Mouse (Mus musculus): ENCODE results near the gene Cfc1.

The Cfc1 gene

DNA sequence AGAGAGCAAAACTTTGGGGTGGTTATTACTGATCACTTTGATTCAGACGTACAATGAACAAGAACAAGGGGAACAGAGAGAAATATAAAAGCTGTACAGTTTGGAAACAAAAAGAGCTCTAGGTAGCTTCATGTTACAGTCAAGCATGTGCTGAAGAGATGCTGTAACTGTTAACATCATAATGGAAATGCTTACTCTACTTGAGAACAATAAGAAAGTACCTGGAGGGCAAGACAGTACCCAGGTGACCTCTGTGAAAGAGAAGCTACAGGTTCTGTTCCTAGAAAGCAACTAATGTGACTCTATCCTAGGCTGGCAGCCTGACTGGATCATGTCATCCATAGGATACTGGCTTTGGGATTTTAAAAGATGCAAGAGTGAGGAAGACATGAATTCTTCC lies 11.6 kb downstream of the Cfc1 start:
- DNase-seq (ENCODE audit: extremely low read depth, low read depth): no peak

DNA sequence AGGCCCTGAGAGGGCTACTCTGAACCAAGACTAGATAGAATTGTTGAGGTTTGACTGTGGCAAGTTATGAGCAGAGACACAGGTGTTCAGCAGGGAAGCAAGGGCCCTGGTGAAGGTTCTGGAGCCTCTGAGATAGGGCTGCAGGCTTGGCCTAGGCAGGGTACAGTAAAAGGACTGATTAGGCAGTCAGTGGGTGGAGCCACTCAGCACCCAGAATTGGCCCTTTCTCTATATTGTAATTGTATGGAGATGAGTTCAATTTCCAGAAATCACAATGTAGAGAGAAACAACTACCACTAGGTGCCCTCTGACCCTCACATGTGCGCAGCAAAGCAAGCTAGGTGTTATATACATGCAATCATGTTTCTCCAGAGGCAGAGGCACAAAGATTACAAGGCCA lies 18.2 kb downstream of the Cfc1 start:
- DNase-seq (ENCODE audit: extremely low read depth, low read depth): no peak

DNA sequence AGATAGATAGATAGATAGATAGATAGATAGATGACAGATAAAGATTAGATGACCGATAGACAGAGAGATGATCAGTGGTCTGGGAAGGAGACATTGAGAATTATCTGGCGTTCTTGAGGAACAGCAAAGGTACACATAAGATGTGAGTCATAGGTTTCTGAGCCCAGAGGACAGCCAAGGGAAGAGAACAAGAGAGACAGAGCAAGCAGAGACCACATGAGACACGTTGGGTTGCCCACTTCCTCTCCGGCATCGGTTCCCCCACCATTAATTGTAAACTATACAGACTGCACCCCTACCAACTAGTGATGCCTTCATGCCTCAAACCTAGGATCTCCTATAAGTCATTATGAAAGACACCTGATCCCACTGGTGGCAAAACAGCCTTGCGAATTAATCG lies 18.8 kb downstream of the Cfc1 start:
- no peak for DNase-seq (ENCODE audit: extremely low read depth, low read depth)

DNA sequence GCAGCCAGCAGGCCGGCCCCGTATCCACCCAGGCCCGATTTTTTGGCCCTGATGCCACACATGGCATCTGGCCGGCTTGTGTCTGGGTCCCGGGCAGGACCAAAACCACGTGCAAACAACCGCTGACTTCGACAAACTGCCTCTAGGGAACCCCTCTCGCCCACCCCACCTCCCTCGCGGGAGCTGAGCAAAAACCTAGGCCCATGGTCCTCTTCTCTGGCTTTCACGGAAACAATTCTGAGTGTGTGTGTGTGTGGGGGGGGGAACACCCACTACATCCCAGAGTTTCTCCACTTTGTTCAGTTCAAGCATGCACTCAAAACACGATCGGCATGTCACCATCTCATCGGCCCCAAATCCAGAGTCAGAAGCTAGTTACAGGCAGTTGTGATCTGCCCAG lies 25.4 kb downstream of the Cfc1 start, which contains the start of gene Prss40:
Prss40 (minus strand) TSS at position 101 of the 400 bp plus-strand sequence.
- DNase-seq (ENCODE audit: extremely low read depth, low read depth): no peak

DNA sequence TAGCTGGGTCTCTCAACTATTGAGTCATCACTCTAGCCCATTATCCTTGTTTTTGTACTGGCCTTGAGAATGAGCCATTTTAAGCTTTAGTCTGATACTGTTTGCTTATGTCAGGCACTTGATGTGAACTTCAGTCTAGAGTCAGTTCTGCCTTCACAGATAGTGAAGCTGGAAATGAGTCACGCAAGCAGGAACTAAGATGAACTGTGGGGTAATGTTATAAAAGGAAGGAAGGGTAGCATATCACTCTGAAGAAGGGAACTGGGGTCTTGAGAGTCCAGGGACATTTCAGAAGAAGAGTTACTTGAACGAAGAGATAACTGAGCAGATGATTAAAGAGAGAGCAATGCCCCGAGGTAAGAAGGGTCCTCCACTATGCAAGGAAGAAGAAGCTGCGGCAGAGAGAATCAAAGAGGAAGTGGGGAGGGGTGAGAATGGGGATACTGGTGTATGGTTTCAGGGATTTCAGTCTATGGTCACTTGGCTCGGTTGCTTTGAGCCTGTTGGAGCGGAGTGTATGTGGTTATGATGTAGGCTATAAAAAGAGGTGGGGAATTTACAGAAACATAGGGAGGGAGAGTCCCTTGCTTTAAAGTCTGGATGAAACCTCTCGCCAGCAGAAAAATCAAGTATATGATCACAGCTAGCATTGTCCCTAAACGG lies 29.1 kb downstream of the Cfc1 start:
- no peak for DNase-seq (ENCODE audit: extremely low read depth, low read depth)

DNA sequence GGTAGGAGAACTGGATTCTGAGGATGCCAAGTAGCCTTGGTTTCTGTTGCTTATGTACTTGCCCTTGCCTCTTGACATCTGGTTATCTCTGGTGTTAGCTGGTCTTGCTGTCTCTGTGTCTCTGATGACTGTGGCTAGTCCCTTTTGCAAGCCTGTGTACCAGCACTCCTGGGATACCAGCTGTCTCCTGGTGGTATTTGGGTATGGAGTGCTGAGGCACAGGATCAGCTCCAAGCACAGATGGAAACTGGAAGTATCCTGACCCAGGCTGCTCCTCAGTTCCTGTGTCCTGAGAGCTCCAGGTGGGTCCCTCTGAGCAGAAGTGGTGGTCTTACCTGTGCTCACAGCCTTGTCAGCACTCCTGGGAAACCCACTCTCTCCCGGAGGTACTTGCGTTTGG lies 32.7 kb downstream of the Cfc1 start:
- no peak for DNase-seq (ENCODE audit: extremely low read depth, low read depth)

DNA sequence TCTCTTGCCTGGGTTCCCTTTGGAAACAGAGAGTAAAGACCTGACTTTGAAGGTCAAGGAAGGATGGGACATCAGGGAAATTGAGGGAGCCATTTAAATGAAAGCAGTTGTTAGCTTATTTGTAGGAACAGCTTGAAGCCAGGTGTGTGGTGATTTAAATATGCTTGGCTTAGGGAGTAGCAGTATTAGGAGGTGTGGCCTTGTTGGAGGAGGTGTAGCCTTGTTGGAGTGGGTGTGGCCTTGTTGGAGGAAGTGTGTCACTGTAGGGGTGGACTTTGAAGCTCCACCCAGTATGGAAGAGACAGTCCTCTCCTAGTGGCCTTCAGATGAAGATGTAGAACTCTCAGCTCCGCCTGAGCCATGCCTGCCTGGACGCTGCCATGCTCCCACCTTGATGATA lies 34.4 kb downstream of the Cfc1 start:
- no peak for DNase-seq (ENCODE audit: extremely low read depth, low read depth)

DNA sequence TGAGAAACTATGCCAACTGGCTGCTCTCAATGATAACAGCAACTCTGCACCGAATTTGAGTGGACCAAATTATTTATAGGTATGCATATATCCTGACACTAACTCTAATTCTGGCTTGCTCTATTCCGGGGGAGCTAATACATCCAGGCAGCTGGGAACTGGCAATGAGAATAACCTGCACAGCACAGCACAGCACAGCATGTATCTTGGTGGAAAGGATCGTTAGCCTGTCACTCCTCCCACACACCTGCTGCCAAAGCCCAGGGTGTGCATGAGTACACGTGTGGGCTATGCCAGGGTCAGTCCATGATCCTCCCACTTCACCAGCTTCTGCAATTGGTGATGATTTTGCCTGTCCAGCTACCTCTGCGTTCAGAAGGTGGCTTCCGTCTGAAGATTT lies 36.0 kb downstream of the Cfc1 start:
- DNase-seq (ENCODE audit: extremely low read depth, low read depth): no peak

DNA sequence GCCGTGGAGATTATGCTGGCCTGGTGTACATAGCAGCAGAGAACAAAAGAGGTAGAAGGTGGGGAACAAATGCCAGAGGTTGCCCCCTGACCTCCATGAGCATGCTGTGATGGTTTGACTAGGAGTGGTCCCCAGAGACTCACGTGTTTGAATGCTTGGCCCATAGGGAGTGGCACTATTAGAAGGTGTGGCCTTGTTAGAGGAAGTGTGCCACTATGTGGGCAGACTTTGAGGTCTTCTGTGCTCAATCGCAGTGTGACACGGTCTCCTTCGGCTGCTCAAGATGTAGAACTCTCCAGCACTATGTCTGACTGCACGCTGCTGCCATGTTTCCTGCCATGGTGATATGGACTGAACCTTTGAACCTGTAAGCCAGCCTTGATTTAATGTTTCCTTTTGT lies 37.8 kb downstream of the Cfc1 start:
- DNase-seq (ENCODE audit: extremely low read depth, low read depth): no peak

DNA sequence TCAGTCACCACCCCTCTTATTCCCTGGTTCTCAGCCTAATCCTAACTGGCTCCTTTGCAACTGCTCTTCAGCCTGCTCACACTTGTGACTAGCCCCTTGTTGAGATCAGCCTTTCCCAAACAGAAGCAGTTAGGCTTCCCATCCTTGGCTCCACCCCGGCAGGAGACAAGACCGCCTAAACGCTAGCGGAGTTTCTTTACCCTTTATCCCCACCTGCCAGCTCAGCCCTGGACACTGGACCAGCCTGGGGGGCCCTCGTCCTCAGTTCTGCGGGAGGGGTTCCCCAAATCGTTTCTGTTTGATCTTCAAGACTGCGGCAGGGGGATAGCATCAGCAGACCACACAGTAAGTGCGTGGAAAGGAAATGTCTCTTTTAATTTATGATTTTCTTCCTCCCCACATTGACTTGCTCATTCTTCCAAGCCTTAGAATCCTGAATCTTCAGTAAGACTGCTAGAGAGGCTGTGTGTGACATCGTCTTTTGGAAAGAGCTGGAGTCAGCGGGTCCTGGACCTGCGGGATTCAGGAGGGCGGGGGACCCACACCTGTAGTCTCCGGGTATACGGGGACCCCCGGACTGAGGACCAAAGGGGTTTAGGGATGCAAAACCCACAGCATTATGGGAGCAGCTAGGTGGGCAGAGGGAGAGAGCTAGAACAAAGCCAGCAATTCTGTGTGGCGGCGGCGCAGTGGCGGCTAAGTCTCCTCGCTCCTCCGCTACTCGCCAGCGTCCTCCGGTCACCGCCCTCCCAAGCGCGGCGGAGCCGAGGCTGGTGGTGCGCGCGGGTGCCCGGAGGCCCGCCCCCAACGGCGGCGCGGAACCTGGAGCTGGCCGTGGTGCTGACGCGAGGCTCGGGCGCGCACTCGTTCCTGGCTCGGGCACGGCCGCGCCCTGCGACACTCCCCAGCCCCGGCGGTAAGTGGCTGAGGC lies 43.7 kb downstream of the Cfc1 start, which contains the start of gene Amer3:
Amer3 (plus strand) TSS at position 807 of the 931 bp plus-strand sequence.
- no peak for DNase-seq (ENCODE audit: extremely low read depth, low read depth)

DNA sequence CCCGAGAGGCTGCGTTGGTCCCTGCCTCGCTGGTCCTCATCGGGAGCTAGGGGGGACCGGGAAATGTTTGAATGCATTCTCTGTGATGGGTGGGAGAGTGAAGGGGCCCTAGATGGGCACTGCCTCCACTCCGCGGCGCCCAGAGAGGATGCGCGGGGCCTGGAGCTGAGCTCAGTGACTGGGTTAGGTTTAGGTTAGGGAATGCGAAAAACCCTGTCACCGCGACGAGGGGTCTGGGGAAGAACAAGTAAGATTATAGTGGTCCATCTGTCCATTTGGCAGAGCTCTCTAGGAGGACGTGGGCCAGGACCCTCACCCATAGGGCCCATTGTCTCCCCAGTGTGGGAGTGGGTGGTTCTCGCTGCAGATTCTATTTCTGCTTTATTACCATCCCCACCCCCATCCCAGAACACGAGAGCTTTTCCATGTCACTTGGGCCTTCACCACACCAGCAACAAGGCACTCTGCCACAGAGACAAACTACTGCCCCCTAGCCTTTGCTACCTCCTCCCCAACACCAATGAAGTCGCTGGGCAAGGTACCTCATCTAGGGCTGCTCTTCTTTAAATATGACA lies 44.4 kb downstream of the Cfc1 start:
- no peak for DNase-seq (ENCODE audit: extremely low read depth, low read depth)

DNA sequence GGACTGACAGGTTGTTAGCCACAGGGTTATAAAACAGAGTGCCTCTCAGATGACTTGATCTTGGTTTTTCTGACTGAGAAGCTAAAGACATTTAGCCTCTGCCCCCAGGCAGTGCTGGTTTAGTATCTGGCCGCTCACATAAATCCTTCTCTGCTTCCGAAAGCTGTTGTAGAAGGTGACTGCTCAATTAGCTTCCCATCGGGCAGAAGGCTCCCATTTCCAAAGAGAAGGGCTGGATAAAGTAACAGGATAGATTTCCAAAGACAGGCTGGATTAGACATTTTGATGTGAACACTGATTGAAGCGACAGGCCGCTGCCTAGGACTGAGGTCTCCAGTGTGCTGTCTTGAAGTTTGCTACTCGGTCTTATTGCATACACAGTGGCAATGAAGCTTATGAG lies 46.8 kb downstream of the Cfc1 start:
- no peak for DNase-seq (ENCODE audit: extremely low read depth, low read depth)

DNA sequence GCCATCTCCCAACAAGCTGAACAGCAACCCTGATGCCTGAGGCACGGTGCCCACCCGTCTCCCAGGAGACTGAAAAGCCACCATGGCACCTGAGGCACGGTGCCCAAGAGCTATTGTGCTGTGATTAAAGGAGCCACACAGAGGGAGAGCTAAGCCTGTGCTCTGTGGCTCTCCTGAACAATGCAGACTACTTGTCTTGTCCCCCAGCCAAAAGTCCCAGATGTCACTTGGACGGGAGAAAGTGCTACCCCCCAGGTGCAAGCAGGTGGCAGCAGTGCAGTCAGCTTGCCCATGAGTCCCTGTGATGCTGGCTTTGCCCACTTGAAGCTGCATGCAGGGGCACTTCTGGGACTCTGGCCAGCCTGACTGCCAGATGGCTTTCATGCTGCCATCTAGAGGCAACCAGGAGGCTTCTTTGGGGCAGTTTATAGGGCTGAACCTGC lies 48.4 kb downstream of the Cfc1 start:
- no peak for DNase-seq (ENCODE audit: extremely low read depth, low read depth)

DNA sequence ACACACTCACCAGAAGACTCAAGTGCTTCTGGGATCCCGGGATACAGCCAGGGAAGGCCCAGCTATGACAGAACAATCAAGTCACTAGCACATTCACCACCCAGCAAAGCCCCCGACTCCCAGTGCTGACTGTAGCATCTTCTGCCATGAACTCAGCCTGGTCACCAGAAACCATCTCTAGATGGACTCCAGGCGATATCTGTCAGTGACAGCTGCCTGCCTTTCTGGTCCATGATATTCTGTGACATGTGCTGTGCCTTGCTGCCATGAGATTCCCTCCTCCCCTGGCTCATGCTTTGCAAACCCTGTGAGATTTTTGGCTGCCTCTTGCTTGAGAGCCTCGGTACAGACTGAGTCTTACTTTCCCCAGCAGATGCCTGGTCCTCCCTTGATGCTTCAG lies 49.3 kb downstream of the Cfc1 start:
- no peak for DNase-seq (ENCODE audit: extremely low read depth, low read depth)

DNA sequence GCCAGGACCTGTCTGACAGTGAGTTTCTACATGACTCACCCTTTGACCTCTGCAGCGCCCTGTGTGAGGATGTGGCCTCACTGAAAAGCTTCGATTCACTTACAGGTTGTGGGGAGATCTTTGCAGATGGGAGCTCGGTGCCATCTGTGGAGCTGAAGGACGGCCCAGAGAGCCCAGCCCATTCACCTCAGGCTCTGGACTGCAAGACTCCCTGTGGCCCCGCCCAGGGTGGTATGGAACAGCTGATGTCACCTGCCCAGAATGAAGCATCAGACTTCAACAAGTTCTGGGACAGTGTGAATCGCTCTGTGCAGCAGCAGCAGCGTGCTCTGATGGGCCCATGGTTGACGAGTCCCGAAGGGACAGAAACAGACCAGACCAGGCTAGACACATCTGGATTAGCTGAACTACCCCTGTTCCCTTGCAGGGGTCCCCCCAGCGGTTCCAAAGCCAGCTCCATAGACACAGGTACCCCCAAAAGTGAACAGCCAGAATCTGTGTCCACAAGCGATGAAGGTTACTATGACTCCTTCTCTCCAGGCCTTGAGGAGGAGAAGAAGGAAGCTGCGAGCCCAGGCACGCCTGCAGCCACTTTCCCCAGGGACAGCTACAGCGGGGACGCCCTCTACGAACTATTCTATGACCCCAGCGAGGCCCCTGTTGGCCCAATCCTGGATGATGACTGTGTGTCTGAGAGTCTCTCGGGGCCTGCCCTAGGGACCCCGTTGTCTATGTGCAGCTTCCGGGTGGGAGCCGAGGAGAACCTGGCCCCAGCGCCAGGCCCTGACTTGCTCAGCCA lies 52.0 kb downstream of the Cfc1 start:
- no peak for DNase-seq (ENCODE audit: extremely low read depth, low read depth)

Measured in MEL-GATA-1-ER (cell line).